Mouse (Mus musculus): ENCODE results near the gene Trim65. TPM values are rescaled to one million over a fixed set of nuclear protein-coding genes. Genes with fewer than 3 reads are reported as not detected.

The Trim65 gene
- polyA plus RNA-seq, 1 experiment: 9.6 TPM

DNA sequence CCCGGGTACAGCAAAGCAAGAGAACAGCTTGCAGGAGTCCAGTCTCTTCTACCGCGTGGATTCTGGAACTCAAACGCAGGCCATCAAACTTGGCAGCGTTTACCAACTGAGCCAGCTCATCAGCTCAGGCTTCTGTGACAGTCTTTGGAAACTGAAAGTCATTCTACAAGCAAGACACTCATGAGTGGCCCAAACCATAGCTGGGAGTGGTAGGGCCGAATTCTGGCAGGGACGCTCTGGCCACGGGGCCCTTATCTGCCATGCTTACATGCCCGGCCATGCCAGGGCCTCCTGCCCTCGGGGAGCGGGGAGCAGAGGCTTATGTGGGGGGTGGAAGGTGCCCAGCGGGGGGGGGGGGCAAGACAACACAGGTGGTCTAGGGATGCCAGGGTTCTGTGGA, 27.4 kb downstream of the Trim65 start:
- peaks cover 65% of the 10 kb centered on the region for H3K4me1 ChIP-seq (ENCODE audit: control insufficient read depth, insufficient read depth, low read length)

DNA sequence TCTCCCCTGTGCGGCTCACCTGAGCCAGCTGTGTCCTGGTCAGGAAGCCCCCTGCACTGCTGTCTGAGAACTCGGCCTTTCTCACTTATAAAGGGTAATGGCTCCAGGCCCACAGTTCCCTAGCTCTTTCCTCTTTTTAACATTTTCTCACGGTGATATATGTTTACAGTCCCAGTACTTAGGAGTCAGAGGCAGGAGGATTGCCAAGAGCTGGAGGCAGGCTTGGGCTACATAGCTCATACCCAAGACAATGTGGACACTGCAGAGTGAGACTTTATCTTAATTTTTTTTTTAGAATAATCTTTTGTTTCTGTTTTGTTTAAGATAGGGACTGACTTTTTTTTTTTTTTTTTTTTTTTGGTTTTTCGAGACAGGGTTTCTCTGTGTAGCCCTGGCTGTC, 28.5 kb downstream of the Trim65 start:
- peak; percentile 8 for DNase-seq
- 35% methylated on average over 3 of the region's 4 CpGs for WGBS
- Histone ChIP-seq H3K4me1 (ENCODE audit: control insufficient read depth, insufficient read depth, low read length) (peaks cover 62% of the 10 kb centered on the region), H3K27ac (ENCODE audit: insufficient read depth, low read depth, low read length) (peak overlapping the region; percentile 83), H3K4me3 (ENCODE audit: insufficient read depth, low read depth, low read length) (peak overlapping the region; percentile 26; the same call in 1 of the 2 replicates), H3K27me3 (replicated peaks; ENCODE audit: control insufficient read depth, insufficient read depth, low read length) (no peaks in the 10 kb centered on the region), H3K36me3 (ENCODE audit: control insufficient read depth, insufficient read depth, low read length) (peaks cover 2% of the 10 kb centered on the region; the same call in 1 of the 2 replicates)
- no peak for TF ChIP-seq CTCF (conservative IDR thresholded peaks at IDR 0.05; ENCODE audit: insufficient read depth, insufficient read length, low read depth, low read length)

More for the DNA sequence above, 27.4 kb downstream of the Trim65 start:
- H3K4me3 ChIP-seq (ENCODE audit: insufficient read depth, low read depth, low read length): no peak overlapping the region
- H3K27me3 ChIP-seq (replicated peaks; ENCODE audit: control insufficient read depth, insufficient read depth, low read length): no peaks in the 10 kb centered on the region
- 37% methylated on average over 12 of the region's 12 CpGs for WGBS
- peak overlapping the region; percentile 91 for H3K27ac ChIP-seq (ENCODE audit: insufficient read depth, low read depth, low read length)
- peak; percentile 51 for DNase-seq
- no peak for TF ChIP-seq POLR2A (IDR thresholded peaks at IDR 0.05; ENCODE audit: low read depth, low read length)
- TF ChIP-seq CTCF (conservative IDR thresholded peaks at IDR 0.05; ENCODE audit: insufficient read depth, insufficient read length, low read depth, low read length): no peak
- peaks cover 2% of the 10 kb centered on the region; the same call in 1 of the 2 replicates for H3K36me3 ChIP-seq (ENCODE audit: control insufficient read depth, insufficient read depth, low read length)

DNA sequence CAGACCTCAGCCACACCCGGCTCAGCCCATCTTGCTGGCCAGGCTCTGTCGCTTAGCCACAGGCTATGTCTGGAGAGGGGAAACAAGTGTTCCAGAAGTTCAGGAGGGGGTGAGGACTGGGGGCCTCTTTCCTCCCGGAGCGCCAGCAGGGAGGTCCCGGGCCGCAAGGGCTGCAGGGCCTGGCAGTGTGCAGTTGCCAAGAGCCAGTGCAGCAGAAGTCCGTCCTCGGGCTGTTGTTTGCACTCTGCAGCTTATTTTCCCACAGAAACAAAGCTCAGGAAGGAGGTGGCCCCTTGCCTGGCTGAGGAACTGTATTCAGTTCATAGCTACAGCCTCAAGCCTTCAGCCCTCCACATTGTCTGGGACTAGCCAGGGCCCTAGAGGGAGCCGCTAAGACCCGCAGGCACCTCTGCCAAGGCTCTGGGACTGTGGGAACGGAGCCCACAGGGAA, 29.0 kb downstream of the Trim65 start:
- peaks cover 2% of the 10 kb centered on the region; the same call in 1 of the 2 replicates for H3K36me3 ChIP-seq (ENCODE audit: control insufficient read depth, insufficient read depth, low read length)
- DNase-seq: peak; percentile 76

DNA sequence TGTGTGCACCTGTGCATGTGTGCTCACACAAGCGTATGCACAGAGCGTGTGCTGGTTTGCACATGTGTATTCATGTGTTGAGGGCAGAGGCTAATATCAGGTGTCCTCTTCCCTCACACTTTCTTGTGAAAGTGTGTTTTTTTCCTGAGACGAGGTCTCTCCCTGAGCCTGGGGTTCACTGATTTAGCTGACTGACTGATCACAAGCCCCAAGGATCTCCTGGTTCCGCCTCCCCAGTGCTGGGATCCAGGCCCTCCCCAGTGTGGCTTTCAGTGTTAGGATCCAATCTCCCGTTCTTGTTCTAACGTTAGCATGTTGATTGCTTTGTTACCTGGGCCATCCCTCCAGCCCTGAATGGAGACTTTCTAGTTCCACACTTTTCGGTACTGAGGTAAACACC, 30.1 kb downstream of the Trim65 start:
- 44% methylated on average over 7 of the region's 7 CpGs for WGBS
- Histone ChIP-seq H3K27ac (ENCODE audit: insufficient read depth, low read depth, low read length) (peak overlapping the region; percentile 83), H3K27me3 (replicated peaks; ENCODE audit: control insufficient read depth, insufficient read depth, low read length) (no peaks in the 10 kb centered on the region), H3K4me3 (ENCODE audit: insufficient read depth, low read depth, low read length) (peak overlapping the region; percentile 39), H3K4me1 (ENCODE audit: control insufficient read depth, insufficient read depth, low read length) (peaks cover 49% of the 10 kb centered on the region), H3K36me3 (ENCODE audit: control insufficient read depth, insufficient read depth, low read length) (no peaks in the 10 kb centered on the region)
- DNase-seq: peak; percentile 43
- TF ChIP-seq POLR2A (IDR thresholded peaks at IDR 0.05; ENCODE audit: low read depth, low read length): no peak

More for the DNA sequence above, 29.0 kb downstream of the Trim65 start:
- 7% methylated on average over 11 of the region's 11 CpGs for WGBS
- H3K4me3 ChIP-seq (ENCODE audit: insufficient read depth, low read depth, low read length): peak overlapping the region; percentile 26
- H3K27me3 ChIP-seq (replicated peaks; ENCODE audit: control insufficient read depth, insufficient read depth, low read length): no peaks in the 10 kb centered on the region
- TF ChIP-seq POLR2A (IDR thresholded peaks at IDR 0.05; ENCODE audit: low read depth, low read length): no peak
- TF ChIP-seq CTCF (conservative IDR thresholded peaks at IDR 0.05; ENCODE audit: insufficient read depth, insufficient read length, low read depth, low read length): no peak
- H3K27ac ChIP-seq (ENCODE audit: insufficient read depth, low read depth, low read length): peak overlapping the region; percentile 83
- H3K4me1 ChIP-seq (ENCODE audit: control insufficient read depth, insufficient read depth, low read length): peaks cover 56% of the 10 kb centered on the region

DNA sequence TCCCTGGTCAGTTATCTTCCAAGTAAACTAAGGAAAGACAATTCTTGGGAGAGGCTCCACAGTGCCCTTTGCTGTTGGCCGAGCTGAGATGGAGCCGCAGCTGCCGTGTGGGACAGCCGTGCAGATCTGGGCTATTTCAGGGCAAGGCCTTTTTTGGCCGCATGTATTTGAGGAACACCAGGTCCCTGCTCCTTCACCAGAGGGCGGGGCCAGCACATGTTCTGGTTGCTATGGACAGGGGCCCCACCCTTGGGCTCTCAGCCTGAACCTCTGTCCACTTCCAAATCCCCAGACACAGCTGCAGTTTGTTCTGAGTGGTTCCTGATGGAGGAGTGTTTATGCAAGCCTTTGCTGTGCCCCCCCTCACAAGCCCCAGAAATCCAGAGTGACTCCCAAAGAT, 30.5 kb downstream of the Trim65 start:
- TF ChIP-seq CTCF (conservative IDR thresholded peaks at IDR 0.05; ENCODE audit: insufficient read depth, insufficient read length, low read depth, low read length) (no peak), POLR2A (IDR thresholded peaks at IDR 0.05; ENCODE audit: low read depth, low read length) (peak; percentile 54)
- Histone ChIP-seq H3K36me3 (ENCODE audit: control insufficient read depth, insufficient read depth, low read length) (no peaks in the 10 kb centered on the region), H3K4me1 (ENCODE audit: control insufficient read depth, insufficient read depth, low read length) (peaks cover 49% of the 10 kb centered on the region), H3K27me3 (replicated peaks; ENCODE audit: control insufficient read depth, insufficient read depth, low read length) (no peaks in the 10 kb centered on the region), H3K4me3 (ENCODE audit: insufficient read depth, low read depth, low read length) (peak overlapping the region; percentile 39), H3K27ac (ENCODE audit: insufficient read depth, low read depth, low read length) (peak overlapping the region; percentile 83)
- 29% methylated on average over 6 of the region's 6 CpGs for WGBS
- peak; percentile 89 for DNase-seq

DNA sequence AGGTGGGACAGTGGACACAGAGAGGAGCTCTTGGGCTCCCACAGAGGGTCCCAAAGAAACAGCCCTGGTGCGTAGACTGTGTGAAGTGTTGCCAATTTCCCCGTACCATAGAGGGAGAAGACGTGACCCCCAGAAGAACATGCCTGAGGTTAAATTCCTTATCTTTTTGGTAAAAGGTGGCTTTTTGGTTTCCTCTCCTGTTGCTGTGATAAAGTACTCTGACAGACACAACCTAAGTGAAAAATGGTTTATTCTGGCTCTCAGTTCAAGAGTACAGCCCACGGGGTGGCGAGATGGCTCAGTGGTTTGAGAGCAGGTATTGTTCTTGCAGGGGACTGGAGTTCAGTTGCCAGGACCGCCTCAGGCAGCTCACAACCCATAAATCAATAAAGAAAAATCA, 31.5 kb downstream of the Trim65 start:
- TF ChIP-seq CTCF (conservative IDR thresholded peaks at IDR 0.05; ENCODE audit: insufficient read depth, insufficient read length, low read depth, low read length) (no peak), POLR2A (IDR thresholded peaks at IDR 0.05; ENCODE audit: low read depth, low read length) (no peak)
- no peaks in the 10 kb centered on the region for H3K36me3 ChIP-seq (ENCODE audit: control insufficient read depth, insufficient read depth, low read length)
- H3K4me1 ChIP-seq (ENCODE audit: control insufficient read depth, insufficient read depth, low read length): peaks cover 43% of the 10 kb centered on the region
- H3K4me3 ChIP-seq (ENCODE audit: insufficient read depth, low read depth, low read length): peak overlapping the region; percentile 52
- DNase-seq: no peak
- no peaks in the 10 kb centered on the region for H3K27me3 ChIP-seq (replicated peaks; ENCODE audit: control insufficient read depth, insufficient read depth, low read length)
- 31% methylated on average over 6 of the region's 6 CpGs for WGBS
- H3K27ac ChIP-seq (ENCODE audit: insufficient read depth, low read depth, low read length): peak overlapping the region; percentile 95

DNA sequence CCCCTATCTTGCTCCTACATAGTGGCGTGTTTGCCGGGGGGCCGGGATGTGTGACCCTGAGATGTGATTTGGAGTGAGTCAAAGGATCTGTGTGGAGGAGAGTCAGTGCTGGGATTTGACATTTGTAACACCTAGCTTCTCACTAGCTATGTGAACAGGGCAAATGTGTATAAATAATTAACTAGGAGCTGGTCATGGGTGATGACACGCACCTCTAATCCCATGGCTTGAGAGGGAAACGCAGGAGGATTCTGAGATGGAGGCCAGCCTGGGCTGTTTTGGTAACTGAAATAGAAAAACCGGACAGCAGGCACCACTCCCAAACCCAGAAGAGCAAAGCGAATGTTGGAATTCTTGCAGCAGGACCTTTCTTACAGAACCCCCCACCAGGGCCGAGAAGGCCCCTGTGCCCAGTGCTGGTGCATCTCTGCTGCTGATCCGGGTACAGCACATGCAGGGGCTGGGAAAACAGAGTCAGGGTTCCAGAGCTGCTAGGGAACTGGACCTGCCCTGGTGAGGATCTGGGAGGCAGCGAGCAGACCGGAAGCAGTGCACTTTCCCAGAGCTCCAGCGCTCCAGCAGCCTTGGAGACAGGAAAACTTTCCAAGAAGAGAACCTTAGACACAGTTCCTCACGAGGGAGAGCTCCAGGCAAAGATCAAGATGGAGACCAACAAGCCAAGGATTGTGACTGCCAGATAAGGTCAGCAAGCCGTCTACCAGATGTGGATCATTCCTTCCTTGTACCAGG, 32.0 kb downstream of the Trim65 start:
- H3K36me3 ChIP-seq (ENCODE audit: control insufficient read depth, insufficient read depth, low read length): no peaks in the 10 kb centered on the region
- peak; percentile 88 for DNase-seq
- 13% methylated on average over 14 of the region's 14 CpGs for WGBS
- H3K27me3 ChIP-seq (replicated peaks; ENCODE audit: control insufficient read depth, insufficient read depth, low read length): no peaks in the 10 kb centered on the region
- peak overlapping the region; percentile 95 for H3K27ac ChIP-seq (ENCODE audit: insufficient read depth, low read depth, low read length)
- peaks cover 39% of the 10 kb centered on the region for H3K4me1 ChIP-seq (ENCODE audit: control insufficient read depth, insufficient read depth, low read length)
- H3K4me3 ChIP-seq (ENCODE audit: insufficient read depth, low read depth, low read length): peak overlapping the region; percentile 52
- TF ChIP-seq POLR2A (IDR thresholded peaks at IDR 0.05; ENCODE audit: low read depth, low read length) (peak; percentile 17), CTCF (conservative IDR thresholded peaks at IDR 0.05; ENCODE audit: insufficient read depth, insufficient read length, low read depth, low read length) (no peak)
